Mouse (Mus musculus) G1E (cell line): ENCODE measurements around the gene Tax1bp3.

Experiments used
- CTCF ChIP-seq: IDR thresholded peaks from 2 replicates; pipeline ENCODE4 v1.5.1; 2012; ENCODE audit warnings: low read depth, low read length, inconsistent platforms, mixed read lengths
- GATA1 ChIP-seq: IDR thresholded peaks from 2 replicates; pipeline ENCODE4 v1.6.1; 2012; ENCODE audit warnings: borderline replicate concordance, low read length, inconsistent platforms, mixed read lengths
- GATA2 ChIP-seq: IDR thresholded peaks from 2 replicates; pipeline ENCODE4 v1.6.1; 2012; ENCODE audit warnings: low read depth, low read length, inconsistent platforms, borderline replicate concordance
- POLR2AphosphoS5 ChIP-seq: IDR thresholded peaks from 2 replicates; pipeline ENCODE4 v1.6.1; 2012; ENCODE audit warnings: low read depth, low read length, inconsistent platforms; ENCODE audit not compliant: insufficient replicate concordance
- TAL1 ChIP-seq: conservative IDR thresholded peaks from 2 replicates; pipeline ENCODE4 v1.6.1; 2012; ENCODE audit warnings: low read depth, low read length, inconsistent platforms, mixed read lengths

DNA sequence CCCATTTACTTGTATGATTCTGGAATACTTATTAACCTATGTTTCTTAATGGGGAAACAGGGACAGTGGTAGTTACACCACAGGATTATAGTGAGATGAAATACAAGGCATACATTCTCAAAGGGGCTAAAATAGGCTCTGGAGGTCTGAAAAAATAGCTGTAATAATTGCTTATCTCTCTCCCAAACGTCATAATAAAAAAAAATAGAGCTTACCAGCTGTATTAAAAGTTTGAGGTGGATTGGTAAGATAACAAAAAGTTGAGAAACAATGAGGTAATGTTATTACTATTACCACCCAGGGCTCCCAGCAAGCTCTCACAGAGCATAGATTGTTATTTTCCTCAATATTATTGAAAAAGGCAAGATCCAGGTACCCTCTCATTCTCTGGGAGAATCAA is 21.3 kb downstream of the Tax1bp3 start:
- TF ChIP-seq CTCF: no peak
- TF ChIP-seq GATA1: no peak
- TF ChIP-seq POLR2AphosphoS5: no peak
- no peak for TF ChIP-seq TAL1
- no peak for TF ChIP-seq GATA2
